Mouse (Mus musculus) gastrocnemius, postnatal 10 days (tissue): Measurements from ENCODE around the gene Tcaf3. TPM values are rescaled to one million over a fixed set of nuclear protein-coding genes. Genes with fewer than 3 reads are reported as not detected.
A peak's percentile ranks its signal among the peaks of the same experiment; 100 is the strongest.

Experiments
- DNase-seq: peaks from one replicate; pipeline ENCODE4 v3.0.0; 2021; ENCODE audit warnings: mixed read lengths
- total RNA-seq, 2 experiments: library from RNA; stranded (reverse); gene quantifications; 2 replicates each; pipeline ENCODE4 v1.2.3; 2021

Gene Tcaf3
- total RNA-seq, 2 experiments from 2014 or later, result not detected

GRCm38 (mm10) chr6:42542036-42543031 is 55.2 kb downstream of the Tcaf3 start:
- DNase-seq, result peak; percentile 72

- DNase-seq, result no peak
These were observed 56.8 kb downstream of the Tcaf3 start for GRCm38 (mm10) chr6:42540681-42541080.

GRCm38 (mm10) chr6:42539711-42540110 is 57.8 kb downstream of the Tcaf3 start:
- no peak for DNase-seq

Other genes with a start within 250 kb of the Tcaf3 start
- gene Zyx, start 248.1 kb downstream of the Tcaf3 start, total RNA-seq, result 10 to 100 TPM; 49.8 to 58.8 TPM
- gene Epha1, start 224.4 kb downstream of the Tcaf3 start, total RNA-seq, result under 1 TPM; 0.35 to 0.36 TPM
- not detected for gene Tas2r143, start 197.5 kb downstream of the Tcaf3 start, total RNA-seq
- not detected for gene Tas2r135, start 192.3 kb downstream of the Tcaf3 start, total RNA-seq
- gene Tas2r126, start 163.2 kb downstream of the Tcaf3 start, total RNA-seq, result not detected
- not detected for gene Olfr458, start 132.5 kb downstream of the Tcaf3 start, total RNA-seq
- not detected for gene Olfr457, start 121.4 kb downstream of the Tcaf3 start, total RNA-seq
- not detected for gene Olfr456, start 110.5 kb downstream of the Tcaf3 start, total RNA-seq
- gene Olfr455, start 50.1 kb downstream of the Tcaf3 start, total RNA-seq, result not detected
- gene Tcaf2, start 47.6 kb upstream of the Tcaf3 start, total RNA-seq, result 1 to 10 TPM; 6.0 to 6.3 TPM
- gene Tcaf1, start 112.4 kb upstream of the Tcaf3 start, total RNA-seq, result 10 to 100 TPM; 24.7 to 26.3 TPM
- gene Olfr453, start 141.7 kb upstream of the Tcaf3 start, total RNA-seq, result not detected
- not detected for gene Olfr38, start 158.7 kb upstream of the Tcaf3 start, total RNA-seq
- not detected for gene Olfr452, start 187.4 kb upstream of the Tcaf3 start, total RNA-seq
- not detected for gene Olfr450, start 214.2 kb upstream of the Tcaf3 start, total RNA-seq
- not detected for gene Olfr449, start 236.7 kb upstream of the Tcaf3 start, total RNA-seq